In the genomic region with DNA sequence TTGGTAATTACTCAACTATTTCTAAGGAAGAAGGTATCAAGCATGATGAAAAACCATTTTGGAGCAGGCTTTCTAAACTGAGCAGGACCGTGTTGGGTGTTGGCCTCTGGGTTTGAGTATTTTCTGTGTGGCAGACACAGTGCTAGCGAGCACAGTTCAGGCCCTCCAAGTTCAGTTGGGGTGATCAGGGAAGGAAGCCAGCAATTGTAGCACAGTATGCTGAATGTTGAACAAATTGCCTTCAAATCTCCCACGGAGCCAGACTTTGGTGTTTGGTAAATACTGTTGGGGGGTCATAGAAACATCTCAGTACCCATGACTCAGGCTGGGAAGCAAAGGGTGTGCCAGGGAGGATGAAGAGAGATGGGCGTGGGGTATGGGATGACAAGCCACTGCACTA, we compare ENCODE assay signal across 35 mouse cellular contexts. TPM values are rescaled to one million over a fixed set of nuclear protein-coding genes. Genes with fewer than 3 reads are reported as not detected.
"Had no signal": no experiment of that assay in that cellular context is flagged by ENCODE, and none has a peak within 500 bp of the region (broad histone marks: within the 10 kb centered on the region; RNA-seq: fewer than 3 reads in every experiment).

No protein-coding gene starts in this region.

- H3K4me2 ChIP-seq: limb, embryonic 12.5 days; limb, embryonic 13.5 days; limb, embryonic 15.5 days; liver, embryonic 11.5 days; liver, embryonic 12.5 days; liver, embryonic 13.5 days; liver, embryonic 15.5 days; lung, embryonic 14.5 days; lung, embryonic 15.5 days; midbrain, embryonic 11.5 days; midbrain, embryonic 12.5 days; midbrain, embryonic 13.5 days; midbrain, embryonic 15.5 days; neural tube, embryonic 12.5 days had no signal

- H3K4me1 ChIP-seq: limb, embryonic 10.5 days; limb, embryonic 12.5 days; limb, embryonic 15.5 days; liver, embryonic 12.5 days; liver, embryonic 13.5 days; liver, embryonic 15.5 days; lung, embryonic 15.5 days; megakaryocyte, embryonic 14.5 days; midbrain, embryonic 12.5 days; midbrain, embryonic 13.5 days; midbrain, embryonic 15.5 days; neural tube, embryonic 12.5 days had no signal

- ATAC-seq: liver, embryonic 12.5 days; liver, postnatal 0 days; midbrain, embryonic 13.5 days; midbrain, embryonic 15.5 days; midbrain, embryonic 16.5 days had no signal

- H3K27ac ChIP-seq: left cerebral cortex, adult 2 months; limb, embryonic 10.5 days; limb, embryonic 12.5 days; limb, embryonic 13.5 days; limb, embryonic 15.5 days; liver, embryonic 12.5 days; liver, embryonic 13.5 days; liver, embryonic 14.5 days; liver, embryonic 15.5 days; lung, embryonic 15.5 days; macrophage; midbrain, embryonic 10.5 days; midbrain, embryonic 12.5 days; midbrain, embryonic 13.5 days; midbrain, embryonic 15.5 days; neural tube, embryonic 12.5 days had no signal

- DNase-seq: left cerebral cortex, postnatal 4 days; liver; liver, embryonic 13.5 days; liver, postnatal 0 days; lung, adult 18-20 months; lung, adult 2 months; lung, embryonic 14.5 days; lung, postnatal 14 days; lung, postnatal 36 days; lung, postnatal 4 days; midbrain, embryonic 14.5 days had no signal

- H3K9me3 ChIP-seq: limb, embryonic 10.5 days; limb, embryonic 12.5 days; limb, embryonic 15.5 days; liver, embryonic 12.5 days; liver, embryonic 13.5 days; liver, embryonic 15.5 days; lung, embryonic 15.5 days; midbrain, embryonic 10.5 days; midbrain, embryonic 12.5 days; midbrain, embryonic 13.5 days; midbrain, embryonic 15.5 days; neural tube, embryonic 12.5 days had no signal

- H3K9ac ChIP-seq: limb, embryonic 12.5 days; limb, embryonic 13.5 days; limb, embryonic 15.5 days; liver, embryonic 12.5 days; liver, embryonic 13.5 days; liver, embryonic 14.5 days; liver, embryonic 15.5 days; liver, postnatal 0 days; lung, embryonic 14.5 days; lung, embryonic 15.5 days; midbrain, embryonic 12.5 days; midbrain, embryonic 13.5 days; midbrain, embryonic 15.5 days; neural tube, embryonic 12.5 days had no signal

- H3K27me3 ChIP-seq: limb, embryonic 12.5 days; limb, embryonic 13.5 days; limb, embryonic 15.5 days; liver, embryonic 12.5 days; liver, embryonic 13.5 days; liver, embryonic 15.5 days; lung, embryonic 15.5 days; midbrain, embryonic 12.5 days; midbrain, embryonic 13.5 days; midbrain, embryonic 15.5 days; neural tube, embryonic 12.5 days had no signal

- H3K36me3 ChIP-seq: limb, embryonic 10.5 days; limb, embryonic 12.5 days; limb, embryonic 13.5 days; limb, embryonic 15.5 days; liver, embryonic 12.5 days; liver, embryonic 13.5 days; liver, embryonic 15.5 days; lung, embryonic 15.5 days; midbrain, embryonic 10.5 days; midbrain, embryonic 12.5 days; midbrain, embryonic 13.5 days; midbrain, embryonic 15.5 days; neural tube, embryonic 12.5 days had no signal

- H3K4me3 ChIP-seq: left cerebral cortex, adult 2 months; limb, embryonic 10.5 days; limb, embryonic 12.5 days; limb, embryonic 13.5 days; limb, embryonic 15.5 days; liver, embryonic 12.5 days; liver, embryonic 13.5 days; liver, embryonic 15.5 days; lung, embryonic 15.5 days; megakaryocyte, embryonic 14.5 days; midbrain, embryonic 10.5 days; midbrain, embryonic 12.5 days; midbrain, embryonic 13.5 days; midbrain, embryonic 15.5 days; myocyte; neural tube, embryonic 12.5 days had no signal

RNA-seq across cellular contexts. Expression of gene Calml3, which starts 43.0 kb away (rescaled TPM):
- polyA plus RNA-seq: limb, embryonic 10.5 days; liver, adult 2 months; liver, embryonic 12.5 days; liver, embryonic 13.5 days; liver, embryonic 14.5 days; liver, embryonic 15.5 days; liver, embryonic 16.5 days; liver, postnatal 0 days; lung, embryonic 14.5 days; macrophage; midbrain, embryonic 10.5 days; midbrain, embryonic 11.5 days; midbrain, embryonic 12.5 days; midbrain, embryonic 13.5 days; midbrain, embryonic 14.5 days; midbrain, embryonic 15.5 days; midbrain, embryonic 16.5 days; midbrain, postnatal 0 days; neural tube, embryonic 11.5 days; neural tube, embryonic 12.5 days had no signal
